Mouse (Mus musculus): Measurements from ENCODE around the gene Olfr547. TPM values are rescaled to one million over a fixed set of nuclear protein-coding genes. Genes with fewer than 3 reads are reported as not detected.

Gene Olfr547
- total RNA-seq, 1 experiment: not detected

DNA sequence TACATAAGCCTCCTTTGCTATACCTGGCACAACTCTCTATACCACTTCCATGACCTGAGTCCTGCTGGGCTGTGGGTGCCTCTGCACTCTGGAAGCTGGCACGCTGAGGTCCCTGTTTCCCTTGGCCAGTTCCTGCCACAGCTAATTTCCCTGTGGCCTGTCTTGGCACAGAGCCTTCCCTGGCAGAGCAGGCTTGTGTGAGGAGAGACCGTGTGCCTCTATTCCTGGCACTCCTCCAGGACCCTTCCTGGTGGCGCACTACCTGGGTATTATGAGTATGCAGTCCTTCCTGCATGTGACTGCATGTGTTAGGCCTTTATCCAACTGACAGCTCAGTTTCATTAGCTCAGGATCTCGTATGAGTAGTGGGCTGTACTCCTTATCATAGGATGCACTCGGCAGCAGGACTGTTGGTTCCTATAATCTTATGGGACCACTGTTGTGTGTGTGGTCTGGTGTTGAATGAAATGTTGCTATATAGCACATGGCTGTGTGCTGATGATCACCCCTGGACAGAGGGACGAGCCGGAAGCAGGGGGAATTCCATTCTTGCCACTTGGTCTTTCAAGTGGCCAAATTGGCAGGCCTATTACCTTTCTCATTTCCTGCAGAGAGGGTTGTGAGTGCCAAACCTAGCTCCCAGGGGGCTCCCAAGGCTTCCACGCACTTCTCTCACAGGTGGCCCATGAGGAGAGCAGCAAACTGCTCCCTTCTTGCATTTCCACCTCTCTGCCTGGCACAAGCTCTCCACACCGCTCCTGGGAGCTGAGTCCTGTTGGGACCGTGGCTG lies 18.1 kb upstream of the Olfr547 start:
- no peaks in the 10 kb centered on the region for H3K9me3 ChIP-seq (ENCODE audit: control insufficient read depth, insufficient read depth, low read depth, low read length)
- H3K36me3 ChIP-seq (ENCODE audit: control insufficient read depth, insufficient read depth, low read length, poor library complexity, severe bottlenecking): no peaks in the 10 kb centered on the region
- in situ Hi-C loops (cut with MboI; ENCODE audit: low sequenced_read_pairs in 2 of 2, unreplicated experiment in 2 of 2): loop anchor here (25.0 kb wide), 2 partner anchors 396 to 596 kb away; partner anchors contain the start of genes Olfr571 (in 1 of the 2) and Olfr572 (in 1 of the 2)
- no peak overlapping the region for H3K27ac ChIP-seq (ENCODE audit: insufficient read depth, low read depth, low read length, poor library complexity, severe bottlenecking)
- TF ChIP-seq HCFC1 (IDR thresholded peaks at IDR 0.05; ENCODE audit: borderline replicate concordance, insufficient read depth, low read length) (no peak), CHD2 (IDR thresholded peaks at IDR 0.05; ENCODE audit: low read depth, low read length) (no peak), ZC3H11A (IDR thresholded peaks at IDR 0.05; ENCODE audit: borderline replicate concordance, low read depth, low read length) (no peak), MAFK (IDR thresholded peaks at IDR 0.05; ENCODE audit: insufficient read depth, low read depth, low read length) (no peak), ZNF384 (IDR thresholded peaks at IDR 0.05; ENCODE audit: low read depth, low read length) (no peak)
- DNase-seq (ENCODE audit: low read depth, low spot score): no peak
- no peak overlapping the region for H3K4me3 ChIP-seq (ENCODE audit: insufficient read depth in 1 of 2, low read depth in 1 of 2, low read length in 2 of 2, poor library complexity in 1 of 2, severe bottlenecking in 1 of 2)
- H3K4me1 ChIP-seq (ENCODE audit: control insufficient read depth in 2 of 2, insufficient read depth in 2 of 2, low read length in 2 of 2, poor library complexity in 1 of 2): peaks cover 0 to 3% of the 10 kb centered on the region in 2 experiments; a peak in 1 of 4 replicates
- H3K9ac ChIP-seq (ENCODE audit: insufficient read depth, low read depth, low read length, poor library complexity, severe bottlenecking): no peak overlapping the region

DNA sequence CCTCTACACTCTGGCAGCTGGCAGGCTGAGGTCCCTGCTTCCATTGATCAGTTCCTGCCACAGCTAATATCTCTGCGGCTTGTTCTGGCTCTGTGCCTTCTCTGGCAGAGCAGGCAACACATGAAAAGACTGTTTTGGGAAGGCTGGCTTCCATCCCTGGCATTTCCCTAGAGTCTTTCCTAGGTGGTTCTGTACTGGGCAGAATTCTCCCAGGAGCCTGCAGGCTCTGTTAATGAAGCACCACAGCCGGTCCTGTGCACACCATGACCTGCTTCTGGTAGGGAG lies 17.6 kb upstream of the Olfr547 start:
- Histone ChIP-seq H3K4me1 (ENCODE audit: control insufficient read depth in 2 of 2, insufficient read depth in 2 of 2, low read length in 2 of 2, poor library complexity in 1 of 2) (peaks cover 0 to 3% of the 10 kb centered on the region in 2 experiments; a peak in 1 of 4 replicates), H3K9ac (ENCODE audit: insufficient read depth, low read depth, low read length, poor library complexity, severe bottlenecking) (no peak overlapping the region), H3K9me3 (ENCODE audit: control insufficient read depth, insufficient read depth, low read depth, low read length) (no peaks in the 10 kb centered on the region), H3K4me3 (ENCODE audit: insufficient read depth in 1 of 2, low read depth in 1 of 2, low read length in 2 of 2, poor library complexity in 1 of 2, severe bottlenecking in 1 of 2) (no peak overlapping the region), H3K36me3 (ENCODE audit: control insufficient read depth, insufficient read depth, low read length, poor library complexity, severe bottlenecking) (no peaks in the 10 kb centered on the region), H3K27ac (ENCODE audit: insufficient read depth, low read depth, low read length, poor library complexity, severe bottlenecking) (no peak overlapping the region)
- DNase-seq (ENCODE audit: low read depth, low spot score): no peak
- in situ Hi-C loops (cut with MboI; ENCODE audit: low sequenced_read_pairs in 2 of 2, unreplicated experiment in 2 of 2): loop anchor here (25.0 kb wide), 2 partner anchors 395 to 595 kb away; partner anchors contain the start of genes Olfr571 (in 1 of the 2) and Olfr572 (in 1 of the 2)
- TF ChIP-seq ZC3H11A (IDR thresholded peaks at IDR 0.05; ENCODE audit: borderline replicate concordance, low read depth, low read length): no peak
- no peak for TF ChIP-seq MAFK (IDR thresholded peaks at IDR 0.05; ENCODE audit: insufficient read depth, low read depth, low read length)
- TF ChIP-seq ZNF384 (IDR thresholded peaks at IDR 0.05; ENCODE audit: low read depth, low read length): no peak
- no peak for TF ChIP-seq HCFC1 (IDR thresholded peaks at IDR 0.05; ENCODE audit: borderline replicate concordance, insufficient read depth, low read length)
- TF ChIP-seq CHD2 (IDR thresholded peaks at IDR 0.05; ENCODE audit: low read depth, low read length): no peak

GRCm38 (mm10) chr7:102529052-102529451 lies 5.5 kb upstream of the Olfr547 start:
- no peaks in the 10 kb centered on the region for H3K9me3 ChIP-seq (ENCODE audit: control insufficient read depth, insufficient read depth, low read depth, low read length)
- no peaks in the 10 kb centered on the region for H3K4me1 ChIP-seq (ENCODE audit: control insufficient read depth in 2 of 2, insufficient read depth in 2 of 2, low read length in 2 of 2, poor library complexity in 1 of 2)
- no peak overlapping the region for H3K9ac ChIP-seq (ENCODE audit: insufficient read depth, low read depth, low read length, poor library complexity, severe bottlenecking)
- in situ Hi-C loops (cut with MboI; ENCODE audit: low sequenced_read_pairs in 2 of 2, unreplicated experiment in 2 of 2): no loop called here
- H3K4me3 ChIP-seq (ENCODE audit: insufficient read depth in 1 of 2, low read depth in 1 of 2, low read length in 2 of 2, poor library complexity in 1 of 2, severe bottlenecking in 1 of 2): no peak overlapping the region
- no peak for DNase-seq (ENCODE audit: low read depth, low spot score)
- H3K27ac ChIP-seq (ENCODE audit: insufficient read depth, low read depth, low read length, poor library complexity, severe bottlenecking): no peak overlapping the region
- no peaks in the 10 kb centered on the region for H3K36me3 ChIP-seq (ENCODE audit: control insufficient read depth, insufficient read depth, low read length, poor library complexity, severe bottlenecking)
- TF ChIP-seq MAFK (IDR thresholded peaks at IDR 0.05; ENCODE audit: insufficient read depth, low read depth, low read length) (no peak), CHD2 (IDR thresholded peaks at IDR 0.05; ENCODE audit: low read depth, low read length) (no peak), ZNF384 (IDR thresholded peaks at IDR 0.05; ENCODE audit: low read depth, low read length) (no peak), HCFC1 (IDR thresholded peaks at IDR 0.05; ENCODE audit: borderline replicate concordance, insufficient read depth, low read length) (no peak), ZC3H11A (IDR thresholded peaks at IDR 0.05; ENCODE audit: borderline replicate concordance, low read depth, low read length) (no peak)

DNA sequence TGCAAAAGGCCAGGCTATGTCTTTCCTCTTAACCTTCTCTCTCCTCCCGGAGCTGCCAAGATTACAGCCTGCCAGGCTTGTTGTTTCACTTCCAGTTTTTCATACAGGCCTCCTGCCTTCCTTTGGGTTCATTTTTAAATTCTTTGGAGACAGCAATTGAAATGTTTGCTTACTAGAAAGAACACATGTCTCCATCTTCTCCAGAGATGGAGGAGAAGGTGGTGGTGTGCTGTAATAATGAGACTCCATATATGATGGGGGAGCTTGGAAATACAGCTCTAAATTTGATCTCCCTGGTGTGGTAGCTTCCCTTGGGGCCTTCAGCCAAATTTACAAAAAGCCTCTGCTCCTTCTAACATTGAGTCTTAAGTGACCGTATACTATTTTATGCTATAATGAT lies 6.0 kb downstream of the Olfr547 start, which contains the start of gene Olfr548-ps1:
Gene Olfr548-ps1 (plus strand): TSS at position 301 of the 400 bp plus-strand sequence.
- Histone ChIP-seq H3K9me3 (ENCODE audit: control insufficient read depth, insufficient read depth, low read depth, low read length) (no peaks in the 10 kb centered on the region), H3K4me1 (ENCODE audit: control insufficient read depth in 2 of 2, insufficient read depth in 2 of 2, low read length in 2 of 2, poor library complexity in 1 of 2) (no peaks in the 10 kb centered on the region), H3K36me3 (ENCODE audit: control insufficient read depth, insufficient read depth, low read length, poor library complexity, severe bottlenecking) (no peaks in the 10 kb centered on the region), H3K9ac (ENCODE audit: insufficient read depth, low read depth, low read length, poor library complexity, severe bottlenecking) (no peak within 1 kb of the TSS), H3K27ac (ENCODE audit: insufficient read depth, low read depth, low read length, poor library complexity, severe bottlenecking) (no peak within 1 kb of the TSS), H3K4me3 (ENCODE audit: insufficient read depth in 1 of 2, low read depth in 1 of 2, low read length in 2 of 2, poor library complexity in 1 of 2, severe bottlenecking in 1 of 2) (no peak within 1 kb of the TSS)
- no peak for TF ChIP-seq HCFC1 (IDR thresholded peaks at IDR 0.05; ENCODE audit: borderline replicate concordance, insufficient read depth, low read length)
- no peak for TF ChIP-seq CHD2 (IDR thresholded peaks at IDR 0.05; ENCODE audit: low read depth, low read length)
- TF ChIP-seq ZC3H11A (IDR thresholded peaks at IDR 0.05; ENCODE audit: borderline replicate concordance, low read depth, low read length): no peak
- TF ChIP-seq ZNF384 (IDR thresholded peaks at IDR 0.05; ENCODE audit: low read depth, low read length): no peak
- no peak for TF ChIP-seq MAFK (IDR thresholded peaks at IDR 0.05; ENCODE audit: insufficient read depth, low read depth, low read length)
- in situ Hi-C loops (cut with MboI; ENCODE audit: low sequenced_read_pairs in 2 of 2, unreplicated experiment in 2 of 2): no loop called here
- no peak for DNase-seq (ENCODE audit: low read depth, low spot score)

Measured in ES-E14 (cell line).